Mouse (Mus musculus) CH12.LX (cell line): Measurements from ENCODE around the gene Ino80d. TPM values are rescaled to one million over a fixed set of nuclear protein-coding genes. Genes with fewer than 3 reads are reported as not detected.

Experiments used
- DNase-seq: peaks from one replicate; pipeline ENCODE4 v3.0.0-alpha.2; 2013; ENCODE audit errors: extremely low read depth
- H3K27ac ChIP-seq: 2 replicates; pipeline ENCODE4 v1.5.1; 2012; ENCODE audit warnings: low read depth, mild to moderate bottlenecking, control low read depth, moderate library complexity; ENCODE audit not compliant: insufficient read depth
- H3K27me3 ChIP-seq: replicated peaks from 2 replicates; pipeline ENCODE3; 2012; ENCODE audit warnings: inconsistent platforms
- H3K36me3 ChIP-seq, 2 experiments: replicated peaks in 1 of 2; 2 replicates each; pipeline versions ENCODE3 to v1.6.1; 2012; ENCODE audit warnings: inconsistent platforms in 1 of 2, low read length in 1 of 2, mild to moderate bottlenecking in 1 of 2, mixed read lengths in 1 of 2, moderate library complexity in 1 of 2; ENCODE audit not compliant: control insufficient read depth in 1 of 2, insufficient read depth in 1 of 2
- H3K4me1 ChIP-seq, 2 experiments: 2 replicates each; pipeline ENCODE4 v1.6.1; 2012; ENCODE audit warnings: inconsistent platforms in 1 of 2, moderate library complexity in 1 of 2; ENCODE audit not compliant: insufficient read depth in 2 of 2, control insufficient read depth in 1 of 2
- H3K4me2 ChIP-seq: 2 replicates; pipeline ENCODE4 v1.6.1; 2012; ENCODE audit warnings: low read depth, mild to moderate bottlenecking, control low read depth; ENCODE audit not compliant: poor library complexity, insufficient read depth, severe bottlenecking
- H3K4me3 ChIP-seq, 3 experiments: fragments of 150-350 bp in 1 of 3; sonication (generic) in 1 of 3; replicated peaks in 1 of 3; 2 replicates each; pipeline versions ENCODE3 to v1.5.1; 2011 to 2012; ENCODE audit warnings: low read depth in 2 of 3, low read length in 2 of 3, mild to moderate bottlenecking in 2 of 3, moderate library complexity in 2 of 3, control low read depth in 1 of 3, improper control_type of control experiment in 1 of 3, inconsistent platforms in 1 of 3, mixed read lengths in 1 of 3; ENCODE audit not compliant: poor library complexity in 1 of 3
- H3K79me2 ChIP-seq: replicated peaks from 2 replicates; pipeline ENCODE4 v1.6.1; 2012; ENCODE audit warnings: mild to moderate bottlenecking, moderate library complexity; ENCODE audit not compliant: control insufficient read depth, poor library complexity, insufficient read depth, severe bottlenecking; ENCODE audit errors: extremely low read depth
- H3K9ac ChIP-seq: 2 replicates; pipeline ENCODE4 v1.6.1; 2012; ENCODE audit warnings: low read depth, mild to moderate bottlenecking, control low read depth, moderate library complexity; ENCODE audit not compliant: insufficient read depth
- H3K9me3 ChIP-seq: replicated peaks from 2 replicates; pipeline ENCODE3; 2012; ENCODE audit warnings: low read length, inconsistent platforms, mixed read lengths
- CTCF ChIP-seq, 2 experiments: IDR thresholded peaks in 1 of 2; conservative IDR thresholded peaks in 1 of 2; 2 replicates each; pipeline ENCODE4 v1.5.1; 2011 to 2012; ENCODE audit warnings: low read depth in 2 of 2, low read length in 2 of 2, improper control_type of control experiment in 1 of 2, inconsistent platforms in 1 of 2, mild to moderate bottlenecking in 1 of 2, moderate library complexity in 1 of 2
- E2F4 ChIP-seq: IDR thresholded peaks from 2 replicates; pipeline ENCODE4 v1.6.1; 2011; ENCODE audit warnings: low read depth, low read length, improper control_type of control experiment; ENCODE audit not compliant: insufficient replicate concordance
- EP300 ChIP-seq: IDR thresholded peaks from 2 replicates; pipeline ENCODE4 v1.6.1; 2011; ENCODE audit warnings: low read length, improper control_type of control experiment
- KAT2A ChIP-seq: IDR thresholded peaks from 2 replicates; pipeline ENCODE4 v1.6.1; 2012; ENCODE audit warnings: low read length, improper control_type of control experiment, inconsistent platforms; ENCODE audit not compliant: insufficient replicate concordance
- MAFK ChIP-seq: IDR thresholded peaks from 2 replicates; pipeline ENCODE4 v1.6.1; 2011; ENCODE audit warnings: low read length, improper control_type of control experiment; ENCODE audit not compliant: insufficient replicate concordance
- MXI1 ChIP-seq: IDR thresholded peaks from 2 replicates; pipeline ENCODE4 v1.6.1; 2011; ENCODE audit warnings: mild to moderate bottlenecking, low read depth, low read length, improper control_type of control experiment
- MYC ChIP-seq: IDR thresholded peaks from 2 replicates; pipeline ENCODE4 v1.6.1; 2011; ENCODE audit warnings: low read depth, mild to moderate bottlenecking, improper control_type of control experiment, low read length
- NELFE ChIP-seq: IDR thresholded peaks from 2 replicates; pipeline ENCODE4 v1.6.1; 2011; ENCODE audit warnings: low read depth, low read length, improper control_type of control experiment
- NRF1 ChIP-seq: IDR thresholded peaks from 2 replicates; pipeline ENCODE4 v1.6.1; 2014; ENCODE audit warnings: low read depth, mild to moderate bottlenecking, inconsistent platforms, low read length, improper control_type of control experiment, moderate library complexity
- PAX5 ChIP-seq: IDR thresholded peaks from 2 replicates; pipeline ENCODE4 v1.6.1; 2012; ENCODE audit warnings: low read length, inconsistent platforms, mixed read lengths
- POLR2AphosphoS2 ChIP-seq: IDR thresholded peaks from 2 replicates; pipeline ENCODE4 v1.6.1; 2011; ENCODE audit warnings: low read depth, low read length, improper control_type of control experiment
- RAD21 ChIP-seq: IDR thresholded peaks from 2 replicates; pipeline ENCODE4 v1.6.1; 2011; ENCODE audit warnings: low read depth, mild to moderate bottlenecking, low read length, improper control_type of control experiment, moderate library complexity
- RCOR1 ChIP-seq: conservative IDR thresholded peaks from 2 replicates; pipeline ENCODE4 v1.6.1; 2012; ENCODE audit warnings: low read depth, mild to moderate bottlenecking, inconsistent platforms, low read length, improper control_type of control experiment
- SMC3 ChIP-seq: IDR thresholded peaks from 2 replicates; pipeline ENCODE4 v1.6.1; 2011; ENCODE audit warnings: low read depth, low read length, improper control_type of control experiment
- ZC3H11A ChIP-seq: IDR thresholded peaks from 2 replicates; pipeline ENCODE4 v1.6.1; 2012; ENCODE audit warnings: low read depth, mild to moderate bottlenecking, inconsistent platforms, low read length, improper control_type of control experiment
- dilution Hi-C: fragments of 300-500 bp; cut with MboI; formaldehyde crosslinking; loops from 2 replicates; pipeline ENCODE4 v1.14.3; 2020; ENCODE audit warnings: low sequenced_read_pairs; ENCODE audit not compliant: extremely low pct_unique_long_range_greater_than_20kb, extremely low pct_ligation_motif_present
- in situ Hi-C: fragments of 300-500 bp; cut with MboI; formaldehyde crosslinking; loops from 3 replicates; pipeline ENCODE4 v1.14.3; 2019; ENCODE audit warnings: low sequenced_read_pairs, low pct_ligation_motif_present, low pct_unique_long_range_greater_than_20kb, mixed read lengths
- polyA plus RNA-seq: library from polyadenylated mRNA; unstranded; fragments of >175 nt; gene quantifications from 2 replicates; pipeline ENCODE4 v1.2.1, GENCODE M21; 2012; ENCODE audit warnings: low read depth; ENCODE audit not compliant: insufficient read length
- total RNA-seq, 2 experiments: library from RNA; depleted of rRNA; stranded (reverse); fragments of 300-350 nt in 1 of 2; fragments of >200 nt in 1 of 2; gene quantifications; 2 replicates each; pipeline ENCODE4 v1.2.3; 2012 to 2014

Gene Ino80d
- total and polyA plus RNA-seq, 3 experiments: 4.5 to 5.8 (median 4.6) TPM

- H3K27ac ChIP-seq: no peak overlapping the region
- in situ Hi-C loops: no loop called here
- no peak for DNase-seq
- H3K79me2 ChIP-seq: no peaks in the 10 kb centered on the region
- no peaks in the 10 kb centered on the region for H3K9me3 ChIP-seq
- 0 out of 4 replicates have a peak, but pooled peaks cover 0 to 2% of the 10 kb centered on the region in 2 experiments for H3K4me1 ChIP-seq
- H3K9ac ChIP-seq: no peak overlapping the region
- no peaks in the 10 kb centered on the region for H3K27me3 ChIP-seq
- no peaks in the 10 kb centered on the region for H3K36me3 ChIP-seq
- H3K4me3 ChIP-seq: no peak overlapping the region
- no peak overlapping the region for H3K4me2 ChIP-seq
- no peak for TF ChIP-seq NRF1
- no peak for TF ChIP-seq NELFE
- TF ChIP-seq POLR2AphosphoS2: no peak
- TF ChIP-seq MAFK: no peak
- no peak for TF ChIP-seq CTCF (conservative IDR thresholded peaks at IDR 0.05 in 1 of 2, IDR thresholded peaks at IDR 0.05 in 1 of 2; ENCODE audit: low read depth in 2 of 2, low read length in 2 of 2)
- TF ChIP-seq E2F4: no peak
- TF ChIP-seq RAD21: no peak
- no peak for TF ChIP-seq MYC
- no peak for TF ChIP-seq KAT2A
- TF ChIP-seq, all 38 proteins: peak for 0
- dilution Hi-C loops: no loop called here
Measured at GRCm38 (mm10) chr1:62950526-62950925, 163.9 kb downstream of the Ino80d start.

DNA sequence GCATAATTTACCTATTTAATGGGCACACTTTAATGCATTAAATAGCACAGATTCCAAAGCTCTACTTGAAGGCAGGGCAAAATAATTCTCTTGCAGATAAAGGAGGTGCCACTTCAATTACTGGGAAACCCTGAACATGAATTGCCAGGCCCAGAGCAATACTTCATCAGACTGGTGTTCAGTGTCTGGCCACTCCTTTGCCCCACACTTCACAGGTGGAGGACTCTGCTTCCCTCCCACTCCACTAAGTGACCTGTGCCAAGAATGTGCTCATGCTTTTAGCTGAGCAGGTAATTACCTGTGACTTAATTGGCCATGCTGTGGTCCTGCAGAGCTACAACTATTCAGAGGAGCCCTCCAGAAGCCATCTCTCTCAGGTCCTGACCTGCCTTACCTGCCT lies 166.7 kb downstream of the Ino80d start:
- Histone ChIP-seq H3K4me2 (no peak overlapping the region), H3K79me2 (no peaks in the 10 kb centered on the region), H3K9ac (no peak overlapping the region), H3K4me3 (no peak overlapping the region), H3K4me1 (no peaks in the 10 kb centered on the region), H3K9me3 (no peaks in the 10 kb centered on the region), H3K27me3 (no peaks in the 10 kb centered on the region), H3K27ac (no peak overlapping the region), H3K36me3 (no peaks in the 10 kb centered on the region)
- dilution Hi-C loops: no loop called here
- in situ Hi-C loops: no loop called here
- TF ChIP-seq NELFE (no peak), SMC3 (no peak), RCOR1 (no peak), PAX5 (no peak), NRF1 (no peak), ZC3H11A (no peak), CTCF (conservative IDR thresholded peaks at IDR 0.05 in 1 of 2, IDR thresholded peaks at IDR 0.05 in 1 of 2; ENCODE audit: low read depth in 2 of 2, low read length in 2 of 2) (no peak)
- DNase-seq: no peak

GRCm38 (mm10) chr1:62946987-62947386 lies 167.5 kb downstream of the Ino80d start:
- dilution Hi-C loops (no loop called here), in situ Hi-C loops (no loop called here)
- no peak for DNase-seq
- Histone ChIP-seq H3K9ac (no peak overlapping the region), H3K27me3 (no peaks in the 10 kb centered on the region), H3K4me3 (no peak overlapping the region), H3K4me1 (no peaks in the 10 kb centered on the region), H3K9me3 (no peaks in the 10 kb centered on the region), H3K36me3 (no peaks in the 10 kb centered on the region), H3K79me2 (no peaks in the 10 kb centered on the region), H3K27ac (no peak overlapping the region), H3K4me2 (no peak overlapping the region)
- TF ChIP-seq SMC3: no peak
- no peak for TF ChIP-seq MXI1
- no peak for TF ChIP-seq EP300
